Mouse (Mus musculus) forebrain, embryonic 15.5 days (tissue): ENCODE measurements around the gene Kank2. TPM values are rescaled to one million over a fixed set of nuclear protein-coding genes. Genes with fewer than 3 reads are reported as not detected.

Experiments
- ATAC-seq: fragments of 200-750 bp; cut with Nextera tagmentation; replicated peaks from 2 replicates; pipeline ENCODE4 v1.8.0; 2017; ENCODE audit warnings: mild to moderate bottlenecking, moderate TSS enrichment, moderate library complexity
- H3K27ac ChIP-seq: fragments of 300-500 bp; sonication (generic); replicated peaks from 2 replicates; pipeline ENCODE4 v1.5.1; 2015; ENCODE audit warnings: mild to moderate bottlenecking, inconsistent platforms
- H3K27me3 ChIP-seq: fragments of 300-500 bp; sonication (generic); 2 replicates; pipeline ENCODE4 v1.6.1; 2015; ENCODE audit warnings: inconsistent platforms
- H3K36me3 ChIP-seq: fragments of 300-500 bp; sonication (generic); 2 replicates; pipeline ENCODE4 v1.6.1; 2015; ENCODE audit warnings: mild to moderate bottlenecking, inconsistent platforms
- H3K4me1 ChIP-seq: fragments of 300-500 bp; sonication (generic); 2 replicates; pipeline ENCODE4 v1.6.1; 2015; ENCODE audit warnings: inconsistent platforms
- H3K4me2 ChIP-seq: fragments of 300-500 bp; sonication (generic); replicated peaks from 2 replicates; pipeline ENCODE4 v1.6.1; 2015; ENCODE audit warnings: mild to moderate bottlenecking, inconsistent platforms
- H3K4me3 ChIP-seq: fragments of 300-500 bp; sonication (generic); 2 replicates; pipeline ENCODE4 v1.5.1; 2015; ENCODE audit warnings: mild to moderate bottlenecking, inconsistent platforms
- H3K9ac ChIP-seq: fragments of 300-500 bp; sonication (generic); replicated peaks from 2 replicates; pipeline ENCODE4 v1.6.1; 2015; ENCODE audit warnings: mild to moderate bottlenecking, inconsistent platforms
- H3K9me3 ChIP-seq: fragments of 300-500 bp; sonication (generic); 2 replicates; pipeline ENCODE4 v1.6.1; 2016; ENCODE audit warnings: inconsistent platforms
- WGBS: fragments of 180-500 bp; shearing (Covaris S2); methylation state at CpG from one replicate; pipeline ENCODE4 v1.1.7; 2015; ENCODE audit warnings: mixed read lengths; 5-methylcytosine and 5-hydroxymethylcytosine counted together
- microRNA-seq: library from miRNA; unstranded; fragments of <30 nt; microRNA quantifications from one replicate; pipeline ENCODE4, GENCODE M21; 2016
- polyA plus RNA-seq: library from polyadenylated mRNA; unstranded; fragments of >200 nt; fragmentation: Nextera tagmentation; extraction: Ambion mirVana; gene quantifications from 2 replicates; pipeline ENCODE4 v1.2.1, GENCODE M21; 2015

Kank2 gene
- polyA plus RNA-seq, 1 experiment from 2014 or later: 3.7 TPM

DNA sequence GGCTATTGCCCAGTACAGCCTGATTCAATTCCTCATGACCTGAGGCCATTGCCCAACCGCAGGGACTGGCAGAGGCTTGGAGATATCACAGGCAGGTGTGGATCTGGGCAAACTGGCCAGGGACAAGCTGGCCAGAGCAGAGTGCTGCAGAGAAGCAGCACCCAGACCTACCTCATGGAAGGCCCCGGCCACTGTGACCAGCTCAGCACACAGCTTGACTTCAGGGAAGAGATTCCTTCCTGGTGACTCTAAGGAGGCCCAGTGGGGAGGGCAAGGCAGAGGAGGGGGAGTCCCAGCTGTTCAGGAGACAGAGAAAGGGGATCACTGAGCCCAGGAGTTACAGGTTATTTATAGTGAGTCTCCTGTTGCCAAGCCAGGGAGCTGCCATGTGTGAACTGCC, 77.5 kb downstream of the Kank2 start:
- ATAC-seq: no peak
- peaks cover 26% of the 10 kb centered on the region for H3K4me1 ChIP-seq
- H3K9me3 ChIP-seq: no peaks in the 10 kb centered on the region
- H3K27ac ChIP-seq: no peak overlapping the region
- H3K4me2 ChIP-seq: no peak overlapping the region
- H3K4me3 ChIP-seq: no peak overlapping the region
- H3K9ac ChIP-seq: no peak overlapping the region
- WGBS: 73% methylated on average over 2 of the region's 2 CpGs
- H3K36me3 ChIP-seq: no peaks in the 10 kb centered on the region
- no peaks in the 10 kb centered on the region for H3K27me3 ChIP-seq

DNA sequence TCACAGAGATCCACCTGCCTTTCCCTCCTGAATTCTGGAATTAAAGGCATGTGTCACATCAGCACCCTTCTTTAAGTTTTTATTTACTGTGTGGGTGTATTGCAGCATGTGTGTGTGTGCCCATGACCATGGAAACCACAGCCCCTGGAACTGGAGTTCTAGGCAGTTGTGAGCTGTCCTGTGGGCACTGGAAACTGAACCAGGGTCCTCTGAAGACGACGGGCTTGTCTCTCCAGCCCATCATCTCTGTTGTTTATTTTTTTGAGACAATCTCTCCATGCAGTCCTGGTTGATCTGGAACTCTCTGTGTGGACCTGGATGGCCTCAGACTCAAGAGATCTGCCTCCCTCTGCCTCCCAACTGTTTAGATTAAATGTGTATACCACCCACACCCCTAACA, 81.5 kb downstream of the Kank2 start:
- Histone ChIP-seq H3K4me2 (no peak overlapping the region), H3K9me3 (no peaks in the 10 kb centered on the region), H3K4me1 (no peaks in the 10 kb centered on the region), H3K36me3 (peaks cover 3% of the 10 kb centered on the region; the same call in 1 of the 2 replicates), H3K9ac (no peak overlapping the region), H3K4me3 (no peak overlapping the region), H3K27me3 (no peaks in the 10 kb centered on the region), H3K27ac (no peak overlapping the region)
- WGBS: 89% methylated on average over 2 of the region's 2 CpGs
- no peak for ATAC-seq

Small RNAs within 50 kb of the gene (microRNA-seq; reads per million reads assigned to microRNA genes)
- 1.5 reads per million for gene Mir7083

Other genes with a start within 250 kb of the Kank2 start
- 58.8 and 61.2 TPM in 2 replicates for gene Timm29, start 206.0 kb downstream of the Kank2 start, polyA plus RNA-seq
- gene Yipf2, start 205.9 kb downstream of the Kank2 start, polyA plus RNA-seq: 23.1 and 23.7 TPM in 2 replicates
- gene Smarca4, start 182.6 kb downstream of the Kank2 start, polyA plus RNA-seq: 159 and 169 TPM in 2 replicates
- gene Ldlr, start 75.3 kb downstream of the Kank2 start, polyA plus RNA-seq: 15.9 and 17.3 TPM in 2 replicates
- 41.7 and 55.9 TPM in 2 replicates for gene Spc24, start 38.4 kb downstream of the Kank2 start, polyA plus RNA-seq
- 0.27 and 0.51 TPM in 2 replicates for gene Angptl8, start 36.8 kb upstream of the Kank2 start, polyA plus RNA-seq
- 10.4 and 12.3 TPM in 2 replicates for gene Dock6, start 53.9 kb upstream of the Kank2 start, polyA plus RNA-seq
- gene Rab3d, start 119.4 kb upstream of the Kank2 start, polyA plus RNA-seq: 33.3 and 33.8 TPM in 2 replicates
- gene Ccdc159, start 128.7 kb upstream of the Kank2 start, polyA plus RNA-seq: 7.5 and 8.8 TPM in 2 replicates
- gene Tmem205, start 128.8 kb upstream of the Kank2 start, polyA plus RNA-seq: 53.5 and 53.7 TPM in 2 replicates
- gene Plppr2, start 138.3 kb upstream of the Kank2 start, polyA plus RNA-seq: 71.9 and 73.0 TPM in 2 replicates
- 9.3 and 12.1 TPM in 2 replicates for gene Swsap1, start 157.0 kb upstream of the Kank2 start, polyA plus RNA-seq
- gene Epor, start 164.8 kb upstream of the Kank2 start, polyA plus RNA-seq: 1.7 and 1.8 TPM in 2 replicates
- 0.87 and 1.1 TPM in 2 replicates for gene Rgl3, start 190.7 kb upstream of the Kank2 start, polyA plus RNA-seq
- gene Ccdc151, start 203.9 kb upstream of the Kank2 start, polyA plus RNA-seq: 4.4 and 5.5 TPM in 2 replicates
- 87.2 and 91.1 TPM in 2 replicates for gene Prkcsh, start 204.1 kb upstream of the Kank2 start, polyA plus RNA-seq